Mouse (Mus musculus): Measurements from ENCODE around the gene Focad. TPM values are rescaled to one million over a fixed set of nuclear protein-coding genes. Genes with fewer than 3 reads are reported as not detected.

Gene Focad
- total and polyA plus RNA-seq, 3 experiments: 9.5 to 15.3 (median 12.7) TPM

- H3K79me2 ChIP-seq (replicated peaks; ENCODE audit: control insufficient read depth, insufficient read depth, low read length): no peaks in the 10 kb centered on the region
- H3K4me3 ChIP-seq: no peak overlapping the region
- H3K9ac ChIP-seq (ENCODE audit: low read depth, low read length): no peak overlapping the region
- H3K4me1 ChIP-seq (ENCODE audit: control insufficient read depth, insufficient read depth, low read length): no peaks in the 10 kb centered on the region
- 84% methylated on average over 8 of the region's 8 CpGs for WGBS
- no peak for DNase-seq
- no peaks in the 10 kb centered on the region for H3K36me3 ChIP-seq (ENCODE audit: control insufficient read depth, insufficient read depth, low read length)
- no peaks in the 10 kb centered on the region for H3K27me3 ChIP-seq (ENCODE audit: control insufficient read depth, insufficient read depth, low read length)
- H3K27ac ChIP-seq: no peak overlapping the region
- TF ChIP-seq POLR2A (IDR thresholded peaks at IDR 0.05; ENCODE audit: insufficient read depth, low read depth, low read length) (no peak), CTCF (IDR thresholded peaks at IDR 0.05) (no peak), EP300 (IDR thresholded peaks at IDR 0.05; ENCODE audit: insufficient read depth, low read depth, low read length) (no peak)
- intact Hi-C loops (cut with DNase I): no loop called here
Measured at GRCm38 (mm10) chr4:88345938-88346337, 251.5 kb downstream of the Focad start.

GRCm38 (mm10) chr4:88350910-88351309 is 256.5 kb downstream of the Focad start:
- no peaks in the 10 kb centered on the region for H3K4me1 ChIP-seq (ENCODE audit: control insufficient read depth, insufficient read depth, low read length)
- H3K36me3 ChIP-seq (ENCODE audit: control insufficient read depth, insufficient read depth, low read length): no peaks in the 10 kb centered on the region
- 4% methylated on average over 4 of the region's 4 CpGs for WGBS
- H3K9ac ChIP-seq (ENCODE audit: low read depth, low read length): no peak overlapping the region
- no peak; the same call in 1 of the 2 replicates for TF ChIP-seq CTCF (IDR thresholded peaks at IDR 0.05)
- TF ChIP-seq EP300 (IDR thresholded peaks at IDR 0.05; ENCODE audit: insufficient read depth, low read depth, low read length): peak; percentile 70; the same call in 1 of the 2 replicates
- DNase-seq: peak; percentile 43 to 47
- intact Hi-C loops (cut with DNase I): loop anchor here (1.0 to 5.0 kb wide), 5 partner anchors 166 to 983 kb away; no protein-coding TSS in a partner anchor
- no peak overlapping the region for H3K27ac ChIP-seq
- H3K79me2 ChIP-seq (replicated peaks; ENCODE audit: control insufficient read depth, insufficient read depth, low read length): no peaks in the 10 kb centered on the region
- no peak overlapping the region for H3K4me3 ChIP-seq
- no peaks in the 10 kb centered on the region for H3K27me3 ChIP-seq (ENCODE audit: control insufficient read depth, insufficient read depth, low read length)

GRCm38 (mm10) chr4:88356652-88357051 is 262.2 kb downstream of the Focad start:
- Histone ChIP-seq H3K36me3 (ENCODE audit: control insufficient read depth, insufficient read depth, low read length) (no peaks in the 10 kb centered on the region), H3K9ac (ENCODE audit: low read depth, low read length) (no peak overlapping the region), H3K79me2 (replicated peaks; ENCODE audit: control insufficient read depth, insufficient read depth, low read length) (no peaks in the 10 kb centered on the region), H3K27ac (no peak overlapping the region), H3K27me3 (ENCODE audit: control insufficient read depth, insufficient read depth, low read length) (no peaks in the 10 kb centered on the region), H3K4me1 (ENCODE audit: control insufficient read depth, insufficient read depth, low read length) (no peaks in the 10 kb centered on the region), H3K4me3 (no peak overlapping the region)
- intact Hi-C loops (cut with DNase I): no loop called here
- TF ChIP-seq EP300 (IDR thresholded peaks at IDR 0.05; ENCODE audit: insufficient read depth, low read depth, low read length) (no peak), CTCF (IDR thresholded peaks at IDR 0.05) (peak; percentile 45), POLR2A (IDR thresholded peaks at IDR 0.05; ENCODE audit: insufficient read depth, low read depth, low read length) (no peak)
- no peak for DNase-seq
- 72% methylated on average over 2 of the region's 2 CpGs for WGBS

- no peaks in the 10 kb centered on the region for H3K79me2 ChIP-seq (replicated peaks; ENCODE audit: control insufficient read depth, insufficient read depth, low read length)
- no peak for DNase-seq
- no peaks in the 10 kb centered on the region for H3K4me1 ChIP-seq (ENCODE audit: control insufficient read depth, insufficient read depth, low read length)
- no peaks in the 10 kb centered on the region for H3K27me3 ChIP-seq (ENCODE audit: control insufficient read depth, insufficient read depth, low read length)
- no peak overlapping the region for H3K9ac ChIP-seq (ENCODE audit: low read depth, low read length)
- intact Hi-C loops (cut with DNase I): no loop called here
- TF ChIP-seq CTCF (IDR thresholded peaks at IDR 0.05): no peak
- TF ChIP-seq EP300 (IDR thresholded peaks at IDR 0.05; ENCODE audit: insufficient read depth, low read depth, low read length): no peak
- no peak for TF ChIP-seq POLR2A (IDR thresholded peaks at IDR 0.05; ENCODE audit: insufficient read depth, low read depth, low read length)
- no peaks in the 10 kb centered on the region for H3K36me3 ChIP-seq (ENCODE audit: control insufficient read depth, insufficient read depth, low read length)
- whole genome bisulfite sequencing: 74% methylated on average over 3 of the region's 3 CpGs
- H3K4me3 ChIP-seq: no peak overlapping the region
- H3K27ac ChIP-seq: no peak overlapping the region
Measured at GRCm38 (mm10) chr4:88357431-88357830, 263.0 kb downstream of the Focad start.

- no peaks in the 10 kb centered on the region for H3K79me2 ChIP-seq (replicated peaks; ENCODE audit: control insufficient read depth, insufficient read depth, low read length)
- no peaks in the 10 kb centered on the region for H3K36me3 ChIP-seq (ENCODE audit: control insufficient read depth, insufficient read depth, low read length)
- no peak for DNase-seq
- TF ChIP-seq CTCF (IDR thresholded peaks at IDR 0.05): no peak
- no peak for TF ChIP-seq EP300 (IDR thresholded peaks at IDR 0.05; ENCODE audit: insufficient read depth, low read depth, low read length)
- no peak for TF ChIP-seq POLR2A (IDR thresholded peaks at IDR 0.05; ENCODE audit: insufficient read depth, low read depth, low read length)
- WGBS: 85% methylated on average over 6 of the region's 6 CpGs
- no peaks in the 10 kb centered on the region for H3K27me3 ChIP-seq (ENCODE audit: control insufficient read depth, insufficient read depth, low read length)
- no peak overlapping the region for H3K27ac ChIP-seq
- intact Hi-C loops (cut with DNase I): no loop called here
- H3K9ac ChIP-seq (ENCODE audit: low read depth, low read length): no peak overlapping the region
- no peaks in the 10 kb centered on the region for H3K4me1 ChIP-seq (ENCODE audit: control insufficient read depth, insufficient read depth, low read length)
- H3K4me3 ChIP-seq: no peak overlapping the region
Measured at GRCm38 (mm10) chr4:88369951-88370350, 275.5 kb downstream of the Focad start.

GRCm38 (mm10) chr4:88370819-88371218 is 276.4 kb downstream of the Focad start:
- TF ChIP-seq CTCF (IDR thresholded peaks at IDR 0.05): no peak
- no peak for TF ChIP-seq POLR2A (IDR thresholded peaks at IDR 0.05; ENCODE audit: insufficient read depth, low read depth, low read length)
- no peak for TF ChIP-seq EP300 (IDR thresholded peaks at IDR 0.05; ENCODE audit: insufficient read depth, low read depth, low read length)
- 93% methylated on average over 8 of the region's 8 CpGs for WGBS
- intact Hi-C loops (cut with DNase I): no loop called here
- Histone ChIP-seq H3K27ac (no peak overlapping the region), H3K27me3 (ENCODE audit: control insufficient read depth, insufficient read depth, low read length) (no peaks in the 10 kb centered on the region), H3K36me3 (ENCODE audit: control insufficient read depth, insufficient read depth, low read length) (no peaks in the 10 kb centered on the region), H3K4me3 (no peak overlapping the region), H3K79me2 (replicated peaks; ENCODE audit: control insufficient read depth, insufficient read depth, low read length) (no peaks in the 10 kb centered on the region), H3K4me1 (ENCODE audit: control insufficient read depth, insufficient read depth, low read length) (no peaks in the 10 kb centered on the region), H3K9ac (ENCODE audit: low read depth, low read length) (no peak overlapping the region)
- no peak for DNase-seq
